Mouse (Mus musculus) megakaryocyte, embryonic 14.5 days (primary cell): ENCODE measurements around the gene Six5. TPM values are rescaled to one million over a fixed set of nuclear protein-coding genes. Genes with fewer than 3 reads are reported as not detected.

Experiments
- H3K27me3 ChIP-seq: replicated peaks from 2 replicates; pipeline ENCODE3; 2012; ENCODE audit warnings: inconsistent platforms
- H3K36me3 ChIP-seq: replicated peaks from 2 replicates; pipeline ENCODE3; 2012; ENCODE audit warnings: low read length, inconsistent platforms, mixed read lengths
- H3K4me1 ChIP-seq: 2 replicates; pipeline ENCODE4 v1.6.1; 2012; ENCODE audit warnings: inconsistent platforms
- H3K4me3 ChIP-seq: replicated peaks from 2 replicates; pipeline ENCODE3; 2012; ENCODE audit warnings: moderate library complexity, mild to moderate bottlenecking, inconsistent platforms
- H3K9me3 ChIP-seq: 2 replicates; pipeline ENCODE4 v1.6.1; 2012; ENCODE audit warnings: inconsistent platforms
- FLI1 ChIP-seq: IDR thresholded peaks from 2 replicates; pipeline ENCODE4 v1.6.1; 2012; ENCODE audit warnings: low read length, inconsistent platforms, mixed read lengths
- GATA1 ChIP-seq: IDR thresholded peaks from 3 replicates; pipeline ENCODE4 v1.6.1; 2012; ENCODE audit warnings: mixed read lengths, low read length, inconsistent platforms, borderline replicate concordance
- polyA plus RNA-seq: library from polyadenylated mRNA; stranded (reverse); fragments of >175 nt; gene quantifications from 2 replicates; pipeline ENCODE4 v1.2.3, GENCODE M21; 2012; ENCODE audit warnings: low replicate concordance; ENCODE audit not compliant: insufficient read depth

Six5 gene
- 11.5 and 23.2 TPM in 2 replicates for polyA plus RNA-seq

DNA sequence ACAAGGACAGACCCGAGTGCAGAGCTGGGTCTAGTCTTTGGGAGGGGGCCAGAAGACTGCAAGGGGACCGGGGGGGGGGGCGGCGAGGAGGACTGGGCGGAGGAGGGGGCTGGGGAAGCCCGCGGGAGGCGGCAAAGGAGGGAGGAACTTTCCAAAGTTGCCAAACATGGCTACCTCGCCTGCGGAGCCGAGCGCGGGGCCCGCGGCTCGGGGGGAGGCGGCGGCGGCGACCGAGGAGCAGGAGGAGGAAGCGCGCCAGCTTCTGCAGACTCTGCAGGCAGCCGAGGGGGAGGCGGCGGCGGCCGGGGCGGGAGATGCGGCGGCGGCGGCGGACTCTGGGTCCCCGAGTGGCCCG lies at the start of gene Six5:
Six5 (plus strand) TSS at position 124 of the 355 bp plus-strand sequence.
- Histone ChIP-seq H3K36me3 (peaks cover 21% of the 10 kb centered on the region), H3K27me3 (peaks cover 47% of the 10 kb centered on the region), H3K9me3 (no peaks in the 10 kb centered on the region), H3K4me3 (peak within 1 kb of the TSS; percentile 93), H3K4me1 (peaks cover 60% of the 10 kb centered on the region)
- no peak for TF ChIP-seq GATA1
- TF ChIP-seq FLI1 = no peak

GRCm38 (mm10) chr7:19044616-19045015 lies 49.8 kb upstream of the Six5 start:
- Histone ChIP-seq H3K36me3 (peaks cover 100% of the 10 kb centered on the region), H3K27me3 (no peaks in the 10 kb centered on the region), H3K4me1 (no peaks in the 10 kb centered on the region), H3K4me3 (no peak overlapping the region), H3K9me3 (no peaks in the 10 kb centered on the region)
- TF ChIP-seq GATA1 (no peak), FLI1 (no peak)

GRCm38 (mm10) chr7:19046286-19047069 lies 47.9 kb upstream of the Six5 start:
- H3K36me3 ChIP-seq = peaks cover 100% of the 10 kb centered on the region
- no peak for TF ChIP-seq FLI1
- TF ChIP-seq GATA1 = no peak
- H3K4me1 ChIP-seq = no peaks in the 10 kb centered on the region
- H3K4me3 ChIP-seq = no peak overlapping the region
- no peaks in the 10 kb centered on the region for H3K9me3 ChIP-seq
- H3K27me3 ChIP-seq = no peaks in the 10 kb centered on the region

DNA sequence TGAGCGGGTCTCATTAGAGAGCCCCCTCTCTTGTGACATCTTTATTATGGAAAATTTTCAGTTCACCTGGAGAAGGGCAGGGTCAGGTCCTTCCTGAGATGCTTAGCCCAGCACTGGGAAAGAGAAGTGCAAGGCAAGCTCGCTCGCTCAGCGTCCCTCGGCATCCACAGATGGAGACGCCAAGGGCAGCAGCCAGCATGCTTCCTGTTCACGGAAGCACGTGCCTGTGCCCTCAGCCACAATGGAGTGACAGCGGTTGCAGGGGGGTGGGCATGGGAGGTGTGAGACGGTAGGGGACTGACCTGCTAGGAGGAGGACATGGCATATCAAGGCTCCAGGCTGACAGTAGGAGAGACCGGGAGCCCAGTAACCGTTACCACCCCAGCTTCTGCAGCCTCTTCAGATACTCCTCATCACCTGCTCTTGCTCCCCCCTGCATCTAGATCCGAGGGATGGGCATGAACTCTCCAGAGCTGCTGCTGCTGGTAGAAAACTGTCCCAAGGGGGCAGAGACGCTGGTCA lies 46.3 kb upstream of the Six5 start:
- Histone ChIP-seq H3K4me1 (no peaks in the 10 kb centered on the region), H3K9me3 (no peaks in the 10 kb centered on the region), H3K4me3 (no peak overlapping the region), H3K27me3 (no peaks in the 10 kb centered on the region), H3K36me3 (peaks cover 100% of the 10 kb centered on the region)
- TF ChIP-seq FLI1 (no peak), GATA1 (no peak)

DNA sequence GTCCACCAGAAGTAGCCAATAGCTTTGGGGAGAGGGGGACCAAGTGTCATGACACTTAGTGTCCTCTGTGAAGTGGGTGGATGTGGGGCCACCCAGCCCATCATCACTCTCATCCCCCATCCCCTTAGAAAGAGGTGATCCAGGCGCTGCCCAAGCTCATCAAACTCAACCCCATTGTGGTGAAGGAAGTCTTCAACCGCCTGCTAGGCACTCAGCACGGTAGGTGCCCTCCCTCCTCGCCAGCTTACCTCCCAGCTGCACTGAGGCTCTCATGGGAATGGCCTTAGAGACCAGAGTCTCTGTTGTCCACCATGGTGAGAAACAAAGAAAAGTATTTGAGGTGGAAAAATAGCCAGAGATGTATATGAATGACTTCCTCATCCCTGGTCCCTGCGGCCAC lies 45.1 kb upstream of the Six5 start:
- Histone ChIP-seq H3K36me3 (peaks cover 100% of the 10 kb centered on the region), H3K4me1 (no peaks in the 10 kb centered on the region), H3K9me3 (no peaks in the 10 kb centered on the region), H3K27me3 (no peaks in the 10 kb centered on the region), H3K4me3 (no peak overlapping the region)
- TF ChIP-seq GATA1 = no peak
- no peak for TF ChIP-seq FLI1

DNA sequence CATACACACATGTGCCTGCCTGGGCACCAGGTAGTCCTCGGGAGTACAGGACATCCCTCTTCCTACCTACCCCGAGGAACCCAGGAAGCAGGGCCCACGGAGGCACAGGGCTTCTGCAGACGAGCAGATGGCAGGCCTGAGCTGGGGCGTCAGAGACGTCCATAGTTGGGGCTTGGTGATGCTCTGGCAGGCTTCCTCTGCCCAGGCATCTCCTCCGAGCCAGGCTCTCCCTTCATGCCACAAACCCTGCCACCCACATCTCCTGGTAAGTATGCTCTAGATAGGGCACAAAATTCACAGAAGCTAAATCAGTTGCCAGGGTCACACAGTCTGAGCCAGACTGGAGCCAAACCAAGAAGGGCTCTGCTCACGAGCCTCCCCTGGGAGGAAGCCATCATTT lies 44.2 kb upstream of the Six5 start:
- Histone ChIP-seq H3K27me3 (no peaks in the 10 kb centered on the region), H3K4me3 (no peak overlapping the region), H3K36me3 (peaks cover 100% of the 10 kb centered on the region), H3K9me3 (no peaks in the 10 kb centered on the region), H3K4me1 (no peaks in the 10 kb centered on the region)
- TF ChIP-seq GATA1 (no peak), FLI1 (no peak)

DNA sequence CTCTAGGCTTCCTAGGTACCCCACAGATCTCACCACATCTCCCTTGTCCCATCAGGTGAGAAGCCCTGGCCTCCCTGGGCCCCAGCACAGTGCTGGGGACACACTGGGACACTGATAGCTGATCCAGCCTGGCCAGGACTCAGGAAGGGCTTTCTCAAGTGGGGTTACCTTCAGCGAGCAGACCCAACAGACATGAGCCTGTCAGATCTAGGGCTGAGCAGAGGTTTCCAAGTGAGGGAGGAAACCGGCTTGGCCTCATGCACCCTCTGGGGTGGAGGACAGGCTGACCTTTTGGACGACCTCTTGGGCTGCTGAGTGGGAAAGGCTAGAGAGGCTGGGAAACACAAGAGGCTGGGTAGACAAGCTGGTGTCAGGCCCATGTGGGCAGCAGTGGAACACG lies 43.2 kb upstream of the Six5 start:
- Histone ChIP-seq H3K4me3 (no peak overlapping the region), H3K36me3 (peaks cover 96% of the 10 kb centered on the region), H3K4me1 (no peaks in the 10 kb centered on the region), H3K9me3 (no peaks in the 10 kb centered on the region), H3K27me3 (peaks cover 2% of the 10 kb centered on the region)
- TF ChIP-seq FLI1 (no peak), GATA1 (no peak)

DNA sequence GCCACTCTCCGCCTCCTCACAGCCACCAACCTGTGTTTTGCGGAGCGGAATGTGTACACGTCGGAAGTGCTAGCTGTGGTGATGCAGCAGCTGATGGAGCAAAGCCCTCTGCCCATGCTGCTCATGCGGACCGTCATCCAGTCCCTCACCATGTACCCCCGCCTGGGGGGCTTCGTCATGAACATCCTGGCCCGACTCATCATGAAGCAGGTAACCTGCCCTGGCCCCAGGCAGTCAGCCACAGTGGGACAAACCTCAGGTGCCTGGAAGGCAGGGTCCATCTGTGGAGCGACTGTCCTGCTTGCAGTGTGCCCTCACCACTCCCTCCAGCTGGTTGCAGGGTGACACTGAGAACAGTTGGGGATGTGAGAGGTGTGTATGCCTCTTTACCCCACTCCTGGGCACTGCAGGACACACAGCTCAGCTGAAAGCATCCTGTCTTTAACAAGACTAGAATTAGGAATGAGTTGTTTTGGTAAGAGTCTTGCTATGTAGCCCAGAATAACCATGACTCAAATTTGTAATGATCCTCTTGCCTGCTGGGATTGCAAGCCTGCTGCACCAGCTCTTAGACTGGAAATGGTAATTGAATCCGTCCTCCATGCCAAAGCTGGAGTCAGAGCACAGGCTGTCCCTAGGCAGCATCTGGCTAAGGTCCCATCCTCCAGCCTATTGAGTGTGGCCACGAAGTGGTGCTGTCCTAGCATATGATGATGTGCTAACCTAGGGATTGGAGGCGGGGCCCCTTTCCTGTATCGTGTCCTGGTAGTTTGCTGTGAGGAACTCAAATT lies 41.9 kb upstream of the Six5 start:
- TF ChIP-seq FLI1 = no peak
- TF ChIP-seq GATA1 = no peak
- H3K9me3 ChIP-seq = no peaks in the 10 kb centered on the region
- H3K36me3 ChIP-seq = peaks cover 84% of the 10 kb centered on the region
- no peak overlapping the region for H3K4me3 ChIP-seq
- H3K27me3 ChIP-seq = peaks cover 8% of the 10 kb centered on the region
- peaks cover 5% of the 10 kb centered on the region for H3K4me1 ChIP-seq

GRCm38 (mm10) chr7:19053136-19053532 lies 41.3 kb upstream of the Six5 start:
- peaks cover 7% of the 10 kb centered on the region for H3K4me1 ChIP-seq
- TF ChIP-seq FLI1 = no peak
- TF ChIP-seq GATA1 = no peak
- peaks cover 79% of the 10 kb centered on the region for H3K36me3 ChIP-seq
- no peaks in the 10 kb centered on the region for H3K9me3 ChIP-seq
- peaks cover 10% of the 10 kb centered on the region for H3K27me3 ChIP-seq
- H3K4me3 ChIP-seq = no peak overlapping the region

GRCm38 (mm10) chr7:19054047-19054776 lies 40.2 kb upstream of the Six5 start, which contains the start of gene Rsph6a:
Gene Rsph6a (plus strand): TSS chr7:19054690.
- TF ChIP-seq GATA1 (no peak), FLI1 (no peak)
- H3K36me3 ChIP-seq = peaks cover 68% of the 10 kb centered on the region
- H3K4me1 ChIP-seq = peaks cover 7% of the 10 kb centered on the region
- no peaks in the 10 kb centered on the region for H3K9me3 ChIP-seq
- H3K27me3 ChIP-seq = peaks cover 11% of the 10 kb centered on the region
- H3K4me3 ChIP-seq = no peak within 1 kb of the TSS
